Mouse (Mus musculus) stomach, postnatal 0 days (tissue): ENCODE data around the gene Lmx1a. TPM values are rescaled to one million over a fixed set of nuclear protein-coding genes. Genes with fewer than 3 reads are reported as not detected.
A peak's percentile ranks its signal among the peaks of the same experiment; 100 is the strongest.

Experiments
- ATAC-seq: fragments of 200-750 bp; cut with Nextera tagmentation; 2 replicates; pipeline ENCODE4 v1.8.0; 2017; ENCODE audit not compliant: low FRiP score, low TSS enrichment
- DNase-seq: peaks from one replicate; pipeline ENCODE4 v3.0.0-alpha.2; 2016; ENCODE audit warnings: low spot score
- H3K27ac ChIP-seq: fragments of 300-500 bp; sonication (generic); replicated peaks from 2 replicates; pipeline ENCODE4 v1.5.1; 2014; ENCODE audit warnings: mild to moderate bottlenecking, control low read depth
- H3K27me3 ChIP-seq: fragments of 300-500 bp; sonication (generic); 2 replicates; pipeline ENCODE4 v1.6.1; 2014; ENCODE audit warnings: low read length; ENCODE audit not compliant: control insufficient read depth, insufficient read depth
- H3K36me3 ChIP-seq: fragments of 300-500 bp; sonication (generic); 2 replicates; pipeline ENCODE4 v1.6.1; 2014; ENCODE audit warnings: low read length, mixed read lengths; ENCODE audit not compliant: control insufficient read depth, insufficient read depth
- H3K4me1 ChIP-seq: fragments of 300-500 bp; sonication (generic); replicated peaks from 2 replicates; pipeline ENCODE4 v1.6.1; 2014; ENCODE audit warnings: antibody characterized with exemption; ENCODE audit not compliant: control insufficient read depth, insufficient read depth
- H3K4me2 ChIP-seq: fragments of 300-500 bp; sonication (generic); replicated peaks from 2 replicates; pipeline ENCODE4 v1.6.1; 2014; ENCODE audit warnings: low read depth, mild to moderate bottlenecking, control low read depth, moderate library complexity
- H3K4me3 ChIP-seq: fragments of 300-500 bp; sonication (generic); 2 replicates; pipeline ENCODE4 v1.5.1; 2014; ENCODE audit warnings: low read depth, low read length, control low read depth
- H3K9ac ChIP-seq: fragments of 300-500 bp; sonication (generic); 2 replicates; pipeline ENCODE4 v1.6.1; 2014; ENCODE audit warnings: mild to moderate bottlenecking, low read length, control low read depth, mixed read lengths
- H3K9me3 ChIP-seq: fragments of 300-500 bp; sonication (generic); 2 replicates; pipeline ENCODE4 v1.6.1; 2016; ENCODE audit warnings: low read length; ENCODE audit not compliant: control insufficient read depth
- CTCF ChIP-seq: IDR thresholded peaks from 2 replicates; pipeline ENCODE4 v1.5.1; 2016; ENCODE audit warnings: antibody characterized with exemption, low read depth, mild to moderate bottlenecking, moderate library complexity
- EP300 ChIP-seq: optimal IDR thresholded peaks from 2 replicates; pipeline ENCODE3; 2016; ENCODE audit warnings: antibody characterized with exemption
- WGBS: fragments of 180-500 bp; shearing (Covaris S2); extraction: QIAGEN DNeasy Blood & Tissue Kit; methylation state at CpG from one replicate; pipeline ENCODE4 v1.1.7; 2014; 5-methylcytosine and 5-hydroxymethylcytosine counted together
- polyA plus RNA-seq: library from polyadenylated mRNA; unstranded; fragments of >200 nt; fragmentation: Nextera tagmentation; extraction: Ambion mirVana; gene quantifications from 2 replicates; pipeline ENCODE4 v1.2.1, GENCODE M21; 2015

Gene Lmx1a
- polyA plus RNA-seq, 1 experiment from 2014 or later: not detected

DNA sequence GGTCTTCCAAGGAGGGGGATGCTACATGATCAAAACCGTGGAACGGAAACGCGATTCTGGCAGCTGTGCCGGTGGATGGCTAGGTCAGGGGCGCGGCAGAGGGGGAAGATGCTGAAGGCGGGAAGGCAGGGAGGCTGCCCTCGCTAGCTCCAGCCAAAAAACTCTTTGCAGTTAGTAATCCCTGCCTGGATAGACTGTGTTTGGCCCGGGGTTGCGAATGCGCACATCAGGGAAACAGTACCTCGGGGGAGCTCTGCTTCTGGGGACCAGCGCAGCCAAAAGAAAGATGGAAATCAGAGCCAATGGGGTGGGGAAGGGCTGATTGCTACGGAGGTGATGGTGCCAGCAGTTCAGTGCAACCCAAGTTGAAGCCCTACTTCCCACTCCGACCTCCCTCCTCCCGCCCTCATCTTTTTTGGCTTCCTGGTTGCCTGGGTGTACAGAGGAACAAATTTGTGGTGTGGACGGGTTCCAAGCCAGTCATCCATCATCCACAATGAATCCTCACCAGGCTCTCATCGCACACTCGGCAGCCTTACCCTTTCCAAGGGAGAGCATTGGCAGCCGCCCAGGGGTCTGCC is 28.4 kb upstream of the Lmx1a start:
- H3K36me3 ChIP-seq: no peaks in the 10 kb centered on the region
- peak; percentile 75 for ATAC-seq
- no peaks in the 10 kb centered on the region for H3K9me3 ChIP-seq
- 2% methylated on average over 21 of the region's 21 CpGs for WGBS
- H3K27me3 ChIP-seq: no peaks in the 10 kb centered on the region
- peak overlapping the region; percentile 53 for H3K4me2 ChIP-seq
- H3K4me1 ChIP-seq: 0 out of 2 replicates have a peak, but pooled peaks cover 2% of the 10 kb centered on the region
- peak; percentile 50 for DNase-seq
- H3K9ac ChIP-seq: no peak overlapping the region
- H3K27ac ChIP-seq: no peak overlapping the region
- H3K4me3 ChIP-seq: peak overlapping the region; percentile 18; the same call in 1 of the 2 replicates
- no peak for TF ChIP-seq CTCF
- TF ChIP-seq EP300: no peak

DNA sequence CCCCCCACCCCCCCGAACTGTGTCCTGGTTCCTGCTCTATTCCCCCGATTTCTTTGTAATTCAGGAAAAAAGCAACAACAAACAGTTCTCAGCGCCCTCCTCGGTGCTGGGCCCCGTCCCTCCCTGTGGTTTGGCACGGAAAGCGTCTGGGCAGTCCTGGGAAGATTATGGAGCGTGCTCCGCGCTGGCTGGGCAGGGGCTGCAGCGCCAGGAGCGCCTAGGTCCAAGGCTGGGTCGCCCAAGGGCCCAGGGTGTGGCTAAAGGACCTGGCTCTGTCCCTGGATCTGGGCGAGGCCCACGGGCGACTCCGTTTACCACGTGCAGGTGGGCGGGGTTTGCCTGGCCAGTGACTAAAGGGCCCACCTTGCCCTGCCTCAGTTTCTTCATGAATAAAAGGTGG is 27.9 kb upstream of the Lmx1a start:
- DNase-seq (peak; percentile 19), ATAC-seq (peak; percentile 70)
- H3K27ac ChIP-seq: no peak overlapping the region
- 3% methylated on average over 19 of the region's 19 CpGs for WGBS
- H3K36me3 ChIP-seq: no peaks in the 10 kb centered on the region
- TF ChIP-seq CTCF: no peak
- peak overlapping the region; percentile 18 for H3K4me3 ChIP-seq
- H3K4me2 ChIP-seq: peak overlapping the region; percentile 53
- 0 out of 2 replicates have a peak, but pooled peaks cover 2% of the 10 kb centered on the region for H3K4me1 ChIP-seq
- H3K9me3 ChIP-seq: no peaks in the 10 kb centered on the region
- no peak overlapping the region for H3K9ac ChIP-seq
- H3K27me3 ChIP-seq: no peaks in the 10 kb centered on the region

DNA sequence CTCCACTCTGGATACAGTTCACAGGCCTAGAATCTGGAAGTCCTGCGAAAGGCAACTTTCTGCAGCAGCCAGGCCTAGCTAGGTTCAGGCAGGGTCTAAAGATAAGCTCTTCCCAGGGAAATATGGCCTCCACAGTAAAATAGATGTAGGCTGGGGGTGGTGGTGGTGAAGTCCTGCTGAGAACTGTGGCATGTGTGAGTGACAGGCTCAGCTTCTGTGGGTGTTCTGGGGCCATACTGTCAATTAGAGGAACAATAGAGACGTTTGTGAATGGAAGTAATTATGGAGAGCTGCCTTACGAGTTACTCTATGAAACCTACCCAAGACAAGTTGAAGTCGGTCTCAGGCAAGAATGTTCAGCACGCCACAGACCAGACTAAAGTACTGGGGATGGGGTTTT is 25.9 kb upstream of the Lmx1a start:
- ATAC-seq (no peak), DNase-seq (no peak)
- H3K4me1 ChIP-seq: 0 out of 2 replicates have a peak, but pooled peaks cover 2% of the 10 kb centered on the region
- no peak overlapping the region for H3K4me3 ChIP-seq
- no peak overlapping the region for H3K9ac ChIP-seq
- H3K4me2 ChIP-seq: no peak overlapping the region
- 57% methylated on average over 5 of the region's 5 CpGs for WGBS
- H3K36me3 ChIP-seq: no peaks in the 10 kb centered on the region
- H3K27me3 ChIP-seq: no peaks in the 10 kb centered on the region
- TF ChIP-seq CTCF: no peak
- TF ChIP-seq EP300: no peak
- H3K27ac ChIP-seq: no peak overlapping the region
- H3K9me3 ChIP-seq: no peaks in the 10 kb centered on the region

DNA sequence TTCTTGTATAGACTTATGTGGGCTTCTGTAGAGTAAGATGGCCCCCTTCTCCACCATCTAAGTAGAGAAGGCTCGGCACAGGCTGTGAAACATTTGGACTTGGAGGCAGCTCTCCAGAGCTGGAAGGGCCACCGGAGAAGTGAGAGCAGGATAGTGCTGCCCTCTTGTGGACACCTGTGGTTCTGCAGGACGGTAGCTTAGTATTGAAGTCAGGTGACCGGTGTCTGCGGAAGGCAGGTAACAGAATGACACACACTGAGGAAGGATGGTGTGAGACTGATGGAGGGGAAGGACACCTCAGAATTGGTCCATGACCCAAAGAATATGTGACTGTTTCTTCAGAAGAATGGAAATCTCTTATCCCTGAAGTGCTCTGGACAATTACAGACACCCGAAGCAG is 19.2 kb upstream of the Lmx1a start:
- peak; percentile 64 for ATAC-seq

DNA sequence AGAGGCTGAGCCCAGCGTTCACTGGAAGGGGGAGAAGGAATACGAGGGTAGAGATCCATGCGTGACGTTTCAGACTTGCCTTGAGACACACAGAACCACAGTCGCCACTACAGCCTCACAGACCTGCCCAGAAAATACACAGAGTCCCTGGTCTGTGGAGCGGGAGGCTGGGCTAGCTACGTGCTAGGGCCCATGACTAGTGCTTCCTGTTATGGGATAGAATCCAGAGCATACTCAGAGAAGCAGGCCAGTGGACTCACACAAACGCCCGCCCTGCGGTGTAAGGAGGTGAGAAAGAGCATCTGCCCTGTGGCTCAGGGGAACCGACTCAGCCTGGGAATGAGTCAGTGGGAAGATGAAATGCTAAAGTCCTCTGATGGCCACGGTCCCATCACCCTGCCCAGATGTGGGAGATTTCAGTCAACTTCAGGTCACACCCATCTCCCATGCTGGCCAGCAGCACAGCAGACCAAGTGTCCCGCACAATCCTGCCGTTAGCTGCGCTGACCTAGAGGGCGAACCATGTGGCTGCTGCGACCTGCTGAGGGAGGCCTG is 16.5 kb upstream of the Lmx1a start:
- Histone ChIP-seq H3K27ac (no peak overlapping the region), H3K4me3 (no peak overlapping the region), H3K9me3 (no peaks in the 10 kb centered on the region), H3K27me3 (0 out of 2 replicates have a peak, but pooled peaks cover 2% of the 10 kb centered on the region), H3K4me1 (no peaks in the 10 kb centered on the region), H3K36me3 (no peaks in the 10 kb centered on the region), H3K4me2 (no peak overlapping the region), H3K9ac (no peak overlapping the region)
- ATAC-seq: peak; percentile 58
- 12% methylated on average over 17 of the region's 17 CpGs for WGBS
- DNase-seq: no peak
- no peak for TF ChIP-seq CTCF
- no peak for TF ChIP-seq EP300

More for the DNA sequence above, 19.2 kb upstream of the Lmx1a start:
- no peak overlapping the region for H3K4me2 ChIP-seq
- no peaks in the 10 kb centered on the region for H3K36me3 ChIP-seq
- WGBS: 29% methylated on average over 6 of the region's 6 CpGs
- no peak overlapping the region for H3K27ac ChIP-seq
- no peak overlapping the region for H3K4me3 ChIP-seq
- peak; percentile 88 for TF ChIP-seq CTCF
- TF ChIP-seq EP300: no peak
- no peak overlapping the region for H3K9ac ChIP-seq
- no peaks in the 10 kb centered on the region for H3K9me3 ChIP-seq
- peak; percentile 76 for DNase-seq
- 0 out of 2 replicates have a peak, but pooled peaks cover 2% of the 10 kb centered on the region for H3K27me3 ChIP-seq
- H3K4me1 ChIP-seq: no peaks in the 10 kb centered on the region

DNA sequence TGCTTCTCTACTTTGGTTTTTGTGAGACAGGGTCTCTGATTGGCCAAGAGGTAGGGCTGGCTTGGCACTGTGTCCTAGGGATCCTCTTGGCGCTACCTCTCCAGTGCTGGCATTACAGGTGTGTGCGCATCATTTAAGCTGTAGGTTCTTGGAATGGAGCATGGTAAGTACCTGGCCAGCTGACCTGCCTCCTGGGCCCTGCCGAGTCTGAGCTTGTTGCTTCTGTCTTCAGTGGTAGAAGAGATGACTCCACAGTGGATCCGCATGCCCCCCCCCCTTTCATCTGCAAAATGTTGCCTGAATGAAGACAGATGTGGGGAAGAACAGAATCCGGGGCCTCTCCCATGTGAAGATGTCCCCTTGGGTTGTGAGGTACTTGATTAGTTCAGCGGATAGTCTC is 10.0 kb upstream of the Lmx1a start:
- Histone ChIP-seq H3K9me3 (no peaks in the 10 kb centered on the region), H3K4me1 (no peaks in the 10 kb centered on the region), H3K27ac (no peak overlapping the region), H3K27me3 (no peaks in the 10 kb centered on the region), H3K9ac (no peak overlapping the region), H3K4me3 (no peak overlapping the region), H3K4me2 (no peak overlapping the region), H3K36me3 (no peaks in the 10 kb centered on the region)
- WGBS: 93% methylated on average over 6 of the region's 6 CpGs
- no peak for ATAC-seq
- no peak for DNase-seq
- TF ChIP-seq CTCF: no peak
- TF ChIP-seq EP300: no peak
